Mouse (Mus musculus): ENCODE results near the gene Gm10647. TPM values are rescaled to one million over a fixed set of nuclear protein-coding genes. Genes with fewer than 3 reads are reported as not detected.
"Not testable (repeated sequence)": the region's sequence is repeated elsewhere in the genome, so short reads cannot be mapped to it uniquely, and the experiment has no call there.

Gm10647 gene
- polyA plus RNA-seq (2015; fragmentation: Nextera tagmentation; extraction: Ambion mirVana), result 0.36 and 0.49 TPM in 2 replicates

- peak within 1 kb of the TSS; percentile 79 for H3K4me3 ChIP-seq (replicated peaks)
- no peaks in the 10 kb centered on the region; the same call in 1 of the 2 replicates for H3K27me3 ChIP-seq (replicated peaks)
- peak within 1 kb of the TSS; percentile 92 for H3K27ac ChIP-seq (replicated peaks)
- H3K4me2 ChIP-seq, result peak within 1 kb of the TSS; percentile 65
- 82% methylated on average over 5 of the region's 5 CpGs for WGBS
- H3K4me1 ChIP-seq, result peaks cover 16% of the 10 kb centered on the region
- peak within 1 kb of the TSS; percentile 82 for H3K9ac ChIP-seq (replicated peaks)
- ATAC-seq (ENCODE audit: low FRiP score), result no peak
- no peaks in the 10 kb centered on the region for H3K36me3 ChIP-seq
- H3K9me3 ChIP-seq (replicated peaks), result no peaks in the 10 kb centered on the region
These were observed at the start of gene Gm10647 for GRCm38 (mm10) chr9:66796739-66797138. Gene Gm10647, plus strand, starts transcription at chr9:66797039.

- no peaks in the 10 kb centered on the region for H3K36me3 ChIP-seq
- no peak overlapping the region for H3K27ac ChIP-seq (replicated peaks)
- H3K4me2 ChIP-seq, result no peak overlapping the region
- H3K9ac ChIP-seq (replicated peaks), result no peak overlapping the region
- H3K4me1 ChIP-seq, result no peaks in the 10 kb centered on the region
- ATAC-seq (ENCODE audit: low FRiP score), result no peak
- WGBS, result 66% methylated on average over 15 of the region's 15 CpGs
- H3K9me3 ChIP-seq (replicated peaks), result no peaks in the 10 kb centered on the region
- H3K27me3 ChIP-seq (replicated peaks), result no peaks in the 10 kb centered on the region
- H3K4me3 ChIP-seq (replicated peaks), result no peak overlapping the region
These were observed 48.4 kb upstream of the Gm10647 start for GRCm38 (mm10) chr9:66748390-66748789.

DNA sequence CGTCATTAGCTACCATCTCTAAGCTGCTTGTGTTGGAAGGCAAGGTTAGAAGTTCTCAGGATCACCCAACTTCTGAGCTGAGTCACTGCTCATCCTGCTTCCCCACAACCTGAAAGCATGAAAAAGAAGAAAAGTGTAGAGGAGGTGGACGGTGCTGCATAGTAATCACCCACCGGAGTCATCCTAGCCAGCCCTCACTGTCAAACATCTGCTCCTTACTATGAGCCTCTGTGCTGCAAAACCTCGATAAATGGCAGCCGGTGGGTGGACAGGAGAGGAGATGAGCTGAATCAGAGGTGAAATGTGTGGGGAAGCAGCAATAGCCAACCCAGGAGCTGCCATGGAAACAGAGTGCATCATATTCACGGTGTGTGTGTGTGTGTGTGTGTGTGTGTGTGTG is 44.0 kb upstream of the Gm10647 start:
- no peak for ATAC-seq (ENCODE audit: low FRiP score)

GRCm38 (mm10) chr9:66760991-66761390 is 35.8 kb upstream of the Gm10647 start:
- Histone ChIP-seq H3K27me3 (replicated peaks) (no peaks in the 10 kb centered on the region), H3K4me3 (replicated peaks) (no peak overlapping the region), H3K9me3 (replicated peaks) (no peaks in the 10 kb centered on the region), H3K36me3 (no peaks in the 10 kb centered on the region), H3K4me2 (no peak overlapping the region), H3K9ac (replicated peaks) (no peak overlapping the region), H3K27ac (replicated peaks) (no peak overlapping the region), H3K4me1 (no peaks in the 10 kb centered on the region)
- WGBS, result 67% methylated on average over 1 of the region's 1 CpGs
- no peak for ATAC-seq (ENCODE audit: low FRiP score)

More for the DNA sequence above, 44.0 kb upstream of the Gm10647 start:
- H3K27ac ChIP-seq (replicated peaks), result no peak overlapping the region; the same call in 1 of the 2 replicates
- H3K27me3 ChIP-seq (replicated peaks), result no peaks in the 10 kb centered on the region
- no peak overlapping the region for H3K9ac ChIP-seq (replicated peaks)
- 76% methylated on average over 6 of the region's 6 CpGs for whole genome bisulfite sequencing
- H3K4me2 ChIP-seq, result no peak overlapping the region
- no peaks in the 10 kb centered on the region for H3K36me3 ChIP-seq
- 0 out of 2 replicates have a peak, but pooled peaks cover 3% of the 10 kb centered on the region for H3K4me1 ChIP-seq
- H3K9me3 ChIP-seq (replicated peaks), result no peaks in the 10 kb centered on the region
- H3K4me3 ChIP-seq (replicated peaks), result no peak overlapping the region

GRCm38 (mm10) chr9:66768721-66769120 is 28.1 kb upstream of the Gm10647 start:
- ATAC-seq (ENCODE audit: low FRiP score), result no peak
- H3K9ac ChIP-seq (replicated peaks), result no peak overlapping the region
- 94% methylated on average over 1 of the region's 1 CpGs for WGBS
- H3K27ac ChIP-seq (replicated peaks), result no peak overlapping the region
- no peak overlapping the region for H3K4me2 ChIP-seq
- H3K36me3 ChIP-seq, result no peaks in the 10 kb centered on the region
- no peaks in the 10 kb centered on the region for H3K4me1 ChIP-seq
- H3K4me3 ChIP-seq (replicated peaks), result no peak overlapping the region
- no peaks in the 10 kb centered on the region for H3K27me3 ChIP-seq (replicated peaks)
- H3K9me3 ChIP-seq (replicated peaks), result no peaks in the 10 kb centered on the region

GRCm38 (mm10) chr9:66769275-66769674 is 27.6 kb upstream of the Gm10647 start:
- WGBS, result 62% methylated on average over 3 of the region's 3 CpGs
- H3K4me1 ChIP-seq, result no peaks in the 10 kb centered on the region
- ATAC-seq (ENCODE audit: low FRiP score), result no peak

GRCm38 (mm10) chr9:66770701-66771100 is 26.1 kb upstream of the Gm10647 start:
- Histone ChIP-seq H3K27me3 (replicated peaks) (no peaks in the 10 kb centered on the region), H3K9me3 (replicated peaks) (no peaks in the 10 kb centered on the region), H3K36me3 (no peaks in the 10 kb centered on the region), H3K4me2 (no peak overlapping the region), H3K4me1 (no peaks in the 10 kb centered on the region), H3K27ac (replicated peaks) (no peak overlapping the region), H3K4me3 (replicated peaks) (no peak overlapping the region), H3K9ac (replicated peaks) (no peak overlapping the region)
- ATAC-seq (ENCODE audit: low FRiP score), result no peak

More at GRCm38 (mm10) chr9:66769275-66769674, 27.6 kb upstream of the Gm10647 start:
- H3K4me3 ChIP-seq (replicated peaks), result no peak overlapping the region
- no peaks in the 10 kb centered on the region for H3K9me3 ChIP-seq (replicated peaks)
- H3K9ac ChIP-seq (replicated peaks), result no peak overlapping the region
- H3K36me3 ChIP-seq, result no peaks in the 10 kb centered on the region
- no peak overlapping the region for H3K4me2 ChIP-seq
- H3K27ac ChIP-seq (replicated peaks), result no peak overlapping the region
- no peaks in the 10 kb centered on the region for H3K27me3 ChIP-seq (replicated peaks)

- H3K9me3 ChIP-seq (replicated peaks); H3K27ac ChIP-seq (replicated peaks); H3K4me3 ChIP-seq (replicated peaks); H3K4me2 ChIP-seq; H3K4me1 ChIP-seq; H3K9ac ChIP-seq (replicated peaks); H3K36me3 ChIP-seq; ATAC-seq (ENCODE audit: low FRiP score); H3K27me3 ChIP-seq (replicated peaks): not testable (repeated sequence)
- WGBS, result 71% methylated on average over 1 of the region's 3 CpGs
These were observed 12.3 kb upstream of the Gm10647 start for GRCm38 (mm10) chr9:66784552-66784951.

DNA sequence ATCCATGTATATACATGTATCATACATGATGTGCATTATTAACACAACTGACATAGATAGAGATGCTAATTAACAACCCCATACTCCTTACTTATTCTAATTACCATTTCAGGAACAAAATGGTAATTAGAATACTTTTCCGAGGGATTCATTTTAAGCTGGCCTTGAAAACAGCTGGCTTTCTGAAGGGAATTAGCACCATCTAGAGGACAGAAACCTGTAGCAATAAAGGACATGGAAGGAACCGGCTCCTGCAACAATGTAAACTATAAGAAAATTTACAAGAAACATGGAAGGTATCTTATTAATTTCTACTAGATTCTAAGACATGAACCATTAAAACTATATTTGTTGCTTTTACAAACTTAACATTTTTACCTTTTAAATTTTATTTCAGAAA is 9.0 kb upstream of the Gm10647 start:
- no peak overlapping the region for H3K27ac ChIP-seq (replicated peaks)
- H3K4me3 ChIP-seq (replicated peaks), result no peak overlapping the region
- 4% methylated on average over 2 of the region's 2 CpGs for WGBS
- H3K4me2 ChIP-seq, result no peak overlapping the region
- peaks cover 10% of the 10 kb centered on the region for H3K36me3 ChIP-seq
- ATAC-seq (ENCODE audit: low FRiP score), result no peak
- H3K27me3 ChIP-seq (replicated peaks), result no peaks in the 10 kb centered on the region
- H3K9ac ChIP-seq (replicated peaks), result no peak overlapping the region
- H3K9me3 ChIP-seq (replicated peaks), result no peaks in the 10 kb centered on the region
- no peaks in the 10 kb centered on the region; the same call in 1 of the 2 replicates for H3K4me1 ChIP-seq

- Histone ChIP-seq H3K9me3 (replicated peaks) (no peaks in the 10 kb centered on the region), H3K9ac (replicated peaks) (peak overlapping the region; percentile 82), H3K4me2 (peak overlapping the region; percentile 65), H3K4me3 (replicated peaks) (peak overlapping the region; percentile 79), H3K27me3 (replicated peaks) (no peaks in the 10 kb centered on the region), H3K36me3 (peaks cover 7% of the 10 kb centered on the region), H3K4me1 (peaks cover 16% of the 10 kb centered on the region), H3K27ac (replicated peaks) (peak overlapping the region; percentile 92)
- WGBS, result under 1% methylated on average over 43 of the region's 43 CpGs
- ATAC-seq (ENCODE audit: low FRiP score), result peak; percentile 64
These were observed 2.0 kb upstream of the Gm10647 start for GRCm38 (mm10) chr9:66794629-66795463.

- ATAC-seq (ENCODE audit: low FRiP score), result peak; percentile 98
- no peaks in the 10 kb centered on the region for H3K9me3 ChIP-seq (replicated peaks)
- H3K9ac ChIP-seq (replicated peaks), result peak within 1 kb of the TSS; percentile 82
- WGBS, result under 1% methylated on average over 41 of the region's 42 CpGs
- H3K4me3 ChIP-seq (replicated peaks), result peak within 1 kb of the TSS; percentile 79
- H3K4me2 ChIP-seq, result peak within 1 kb of the TSS; percentile 65
- peaks cover 16% of the 10 kb centered on the region for H3K4me1 ChIP-seq
- no peaks in the 10 kb centered on the region for H3K27me3 ChIP-seq (replicated peaks)
- H3K27ac ChIP-seq (replicated peaks), result peak within 1 kb of the TSS; percentile 92
- no peaks in the 10 kb centered on the region for H3K36me3 ChIP-seq
These were observed 1.1 kb upstream of the Gm10647 start, which contains the start of gene Aph1b for GRCm38 (mm10) chr9:66795464-66796324. Gene Aph1b, minus strand, starts transcription at chr9:66795490.
